Mouse (Mus musculus) hindbrain, embryonic 15.5 days (tissue): ENCODE results near the gene Aqp5. TPM values are rescaled to one million over a fixed set of nuclear protein-coding genes. Genes with fewer than 3 reads are reported as not detected.

Experiments used
- ATAC-seq: fragments of 200-750 bp; cut with Nextera tagmentation; 2 replicates; pipeline ENCODE4 v1.8.0; 2017; ENCODE audit warnings: low read depth, moderate number of reproducible peaks, moderate TSS enrichment; ENCODE audit not compliant: low FRiP score
- H3K27ac ChIP-seq: fragments of 300-500 bp; sonication (generic); replicated peaks from 2 replicates; pipeline ENCODE4 v1.5.1; 2015; ENCODE audit warnings: mild to moderate bottlenecking, inconsistent platforms
- H3K27me3 ChIP-seq: fragments of 300-500 bp; sonication (generic); 2 replicates; pipeline ENCODE4 v1.6.1; 2015; ENCODE audit warnings: control low read depth, inconsistent platforms
- H3K36me3 ChIP-seq: fragments of 300-500 bp; sonication (generic); 2 replicates; pipeline ENCODE4 v1.6.1; 2015; ENCODE audit warnings: control low read depth, inconsistent platforms
- H3K4me1 ChIP-seq: fragments of 300-500 bp; sonication (generic); replicated peaks from 2 replicates; pipeline ENCODE4 v1.6.1; 2015; ENCODE audit warnings: control low read depth, inconsistent platforms
- H3K4me2 ChIP-seq: fragments of 300-500 bp; sonication (generic); 2 replicates; pipeline ENCODE4 v1.6.1; 2015; ENCODE audit warnings: moderate library complexity, mild to moderate bottlenecking, inconsistent platforms
- H3K4me3 ChIP-seq: fragments of 300-500 bp; sonication (generic); 2 replicates; pipeline ENCODE4 v1.5.1; 2015; ENCODE audit warnings: mild to moderate bottlenecking, inconsistent platforms
- H3K9ac ChIP-seq: fragments of 300-500 bp; sonication (generic); 2 replicates; pipeline ENCODE4 v1.6.1; 2015; ENCODE audit warnings: inconsistent platforms
- H3K9me3 ChIP-seq: fragments of 300-500 bp; sonication (generic); 2 replicates; pipeline ENCODE4 v1.6.1; 2016; ENCODE audit warnings: control low read depth, inconsistent platforms
- WGBS: fragments of 180-500 bp; shearing (Covaris S2); methylation state at CpG from one replicate; pipeline ENCODE4 v1.1.7; 2015; 5-methylcytosine and 5-hydroxymethylcytosine counted together
- polyA plus RNA-seq: library from polyadenylated mRNA; unstranded; fragments of >200 nt; fragmentation: Nextera tagmentation; extraction: Ambion mirVana; gene quantifications from 2 replicates; pipeline ENCODE4 v1.2.1, GENCODE M21; 2015

Gene Aqp5
- 1.3 and 2.4 TPM in 2 replicates for polyA plus RNA-seq

DNA sequence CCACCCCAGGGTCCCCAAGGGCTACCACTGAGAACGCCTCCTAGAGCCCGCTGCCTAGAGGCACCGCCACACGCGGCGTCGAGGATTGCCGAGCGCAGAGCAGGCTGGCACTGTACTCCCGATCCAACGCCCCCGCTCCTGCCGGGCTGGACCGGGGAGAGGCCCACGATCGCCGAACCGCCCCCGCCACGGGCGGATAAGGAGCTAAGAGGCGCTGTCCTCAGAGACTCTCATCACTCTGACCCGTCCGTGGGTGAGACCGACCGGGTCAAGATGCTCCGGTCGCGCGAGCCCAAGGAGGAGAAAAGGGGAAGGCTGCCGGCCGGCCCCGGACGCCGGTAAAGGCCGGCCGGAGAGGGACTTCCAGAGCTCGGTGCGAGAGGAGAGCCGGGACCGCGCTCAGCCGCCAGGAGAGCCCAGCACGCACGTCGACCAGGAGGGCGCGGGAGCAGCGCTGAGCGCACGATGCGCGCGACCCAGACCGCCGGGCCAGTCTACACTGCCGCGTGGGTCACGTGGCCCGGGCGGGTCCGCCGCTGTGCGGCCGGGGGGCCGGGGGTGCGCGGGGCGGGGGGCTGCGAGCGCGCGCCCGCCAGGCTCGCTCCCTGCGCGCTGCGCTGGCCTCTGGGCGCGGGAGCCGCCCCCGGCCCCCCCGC lies at the start of gene Aqp5:
TSS of gene Aqp5 (plus strand) at position 354 of the 656 bp plus-strand sequence.
- peaks cover 11% of the 10 kb centered on the region; the same call in 1 of the 2 replicates for H3K4me1 ChIP-seq
- H3K9me3 ChIP-seq, result no peaks in the 10 kb centered on the region
- under 1% methylated on average over 52 of the region's 83 CpGs for WGBS
- H3K27ac ChIP-seq, result no peak within 1 kb of the TSS
- no peaks in the 10 kb centered on the region for H3K36me3 ChIP-seq
- peak within 1 kb of the TSS; percentile 55 for H3K4me2 ChIP-seq
- H3K9ac ChIP-seq, result no peak within 1 kb of the TSS
- H3K27me3 ChIP-seq, result peaks cover 79% of the 10 kb centered on the region
- ATAC-seq, result peak; percentile 46; the same call in 1 of the 2 replicates
- H3K4me3 ChIP-seq, result peak within 1 kb of the TSS; percentile 39

GRCm38 (mm10) chr15:99544047-99544446 lies 46.5 kb upstream of the Aqp5 start:
- no peak for ATAC-seq
- no peak overlapping the region for H3K27ac ChIP-seq
- no peaks in the 10 kb centered on the region for H3K36me3 ChIP-seq
- no peak overlapping the region for H3K9ac ChIP-seq
- H3K4me1 ChIP-seq, result peaks cover 10% of the 10 kb centered on the region
- no peaks in the 10 kb centered on the region for H3K9me3 ChIP-seq
- no peak overlapping the region for H3K4me2 ChIP-seq
- no peak overlapping the region for H3K4me3 ChIP-seq
- 84% methylated on average over 7 of the region's 7 CpGs for WGBS
- no peaks in the 10 kb centered on the region for H3K27me3 ChIP-seq

DNA sequence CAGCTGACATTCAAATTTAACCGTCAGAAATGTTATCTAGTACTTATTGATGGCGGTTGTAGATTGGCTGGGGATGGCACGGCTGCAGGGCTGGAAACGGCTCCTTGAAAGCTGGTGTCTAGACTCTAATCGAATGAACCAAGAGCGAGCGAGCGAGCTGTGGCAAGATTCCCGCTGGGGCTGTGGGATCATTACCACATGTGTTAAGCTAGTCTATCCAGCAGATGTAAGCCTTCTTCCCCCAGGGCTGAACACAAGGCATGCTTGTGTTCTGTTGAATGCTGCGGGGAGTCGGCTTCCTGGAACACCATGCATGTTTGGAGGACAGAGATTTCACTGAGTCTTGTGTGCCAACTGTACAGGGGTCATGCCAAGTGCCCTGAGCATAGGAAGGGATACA lies 44.0 kb upstream of the Aqp5 start:
- ATAC-seq, result no peak
- Histone ChIP-seq H3K27ac (no peak overlapping the region), H3K4me1 (peaks cover 10% of the 10 kb centered on the region), H3K36me3 (no peaks in the 10 kb centered on the region), H3K9me3 (no peaks in the 10 kb centered on the region), H3K4me2 (no peak overlapping the region), H3K27me3 (no peaks in the 10 kb centered on the region), H3K9ac (no peak overlapping the region), H3K4me3 (no peak overlapping the region)
- 42% methylated on average over 11 of the region's 11 CpGs for WGBS

GRCm38 (mm10) chr15:99547732-99548131 lies 42.9 kb upstream of the Aqp5 start:
- H3K9me3 ChIP-seq, result no peaks in the 10 kb centered on the region
- no peaks in the 10 kb centered on the region for H3K27me3 ChIP-seq
- H3K4me3 ChIP-seq, result no peak overlapping the region
- no peaks in the 10 kb centered on the region for H3K36me3 ChIP-seq
- no peak for ATAC-seq
- H3K4me2 ChIP-seq, result no peak overlapping the region
- 82% methylated on average over 6 of the region's 6 CpGs for WGBS
- H3K27ac ChIP-seq, result no peak overlapping the region
- H3K9ac ChIP-seq, result no peak overlapping the region
- H3K4me1 ChIP-seq, result peaks cover 10% of the 10 kb centered on the region

GRCm38 (mm10) chr15:99549901-99550300 lies 40.7 kb upstream of the Aqp5 start:
- H3K27ac ChIP-seq, result no peak overlapping the region
- H3K9me3 ChIP-seq, result no peaks in the 10 kb centered on the region
- WGBS, result 57% methylated on average over 2 of the region's 2 CpGs
- H3K4me3 ChIP-seq, result no peak overlapping the region
- no peak for ATAC-seq
- H3K9ac ChIP-seq, result no peak overlapping the region
- no peak overlapping the region for H3K4me2 ChIP-seq
- H3K27me3 ChIP-seq, result no peaks in the 10 kb centered on the region
- H3K4me1 ChIP-seq, result peaks cover 10% of the 10 kb centered on the region
- H3K36me3 ChIP-seq, result no peaks in the 10 kb centered on the region

DNA sequence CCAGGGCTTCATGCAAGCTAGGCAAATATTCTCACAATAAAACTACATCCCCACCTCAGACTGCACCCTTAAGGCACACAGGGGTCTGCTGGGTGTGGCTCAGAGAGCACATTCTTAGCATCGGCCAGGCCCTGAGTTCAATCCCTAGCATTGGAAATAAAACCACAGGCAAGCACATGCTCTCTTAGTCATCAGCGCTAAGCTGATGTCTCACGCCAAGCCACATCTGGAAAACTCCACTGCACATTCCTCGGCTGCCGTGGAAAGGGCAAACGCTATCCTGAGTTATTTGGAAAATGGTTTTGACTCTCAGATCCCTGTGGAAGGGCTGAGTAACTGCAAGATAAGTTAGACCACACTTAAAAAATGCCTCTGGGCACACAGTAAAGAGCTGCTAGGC lies 36.8 kb upstream of the Aqp5 start:
- Histone ChIP-seq H3K9me3 (no peaks in the 10 kb centered on the region), H3K4me2 (no peak overlapping the region), H3K9ac (no peak overlapping the region), H3K27ac (no peak overlapping the region), H3K27me3 (no peaks in the 10 kb centered on the region), H3K4me3 (no peak overlapping the region), H3K4me1 (no peaks in the 10 kb centered on the region), H3K36me3 (no peaks in the 10 kb centered on the region)
- ATAC-seq, result no peak
- WGBS, result 78% methylated on average over 6 of the region's 6 CpGs

DNA sequence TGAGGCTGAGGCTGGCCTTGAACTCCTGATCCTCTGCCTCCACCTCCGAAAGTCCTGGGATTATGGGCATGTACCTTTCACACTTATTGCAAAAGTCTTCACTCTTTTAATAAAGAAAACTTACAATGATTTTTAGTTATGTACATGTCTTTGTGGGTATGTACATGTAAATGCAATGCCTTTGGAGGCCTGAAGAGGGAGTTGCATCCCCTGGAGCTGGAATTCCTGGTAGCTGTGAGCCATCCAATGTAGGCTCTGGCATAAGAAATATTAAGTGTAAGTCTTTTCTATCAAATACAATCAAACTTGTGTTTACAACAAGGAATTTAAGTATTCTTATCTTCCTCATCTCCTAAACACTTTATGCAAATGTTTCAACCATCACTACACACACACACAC lies 31.6 kb upstream of the Aqp5 start:
- Histone ChIP-seq H3K4me3 (no peak overlapping the region), H3K36me3 (no peaks in the 10 kb centered on the region), H3K4me1 (peaks cover under 1% of the 10 kb centered on the region; the same call in 1 of the 2 replicates), H3K27ac (no peak overlapping the region), H3K9me3 (no peaks in the 10 kb centered on the region), H3K4me2 (no peak overlapping the region), H3K27me3 (no peaks in the 10 kb centered on the region), H3K9ac (no peak overlapping the region)
- ATAC-seq, result no peak
- WGBS, result 91% methylated on average over 1 of the region's 1 CpGs

- no peak for ATAC-seq
- Histone ChIP-seq H3K27ac (no peak overlapping the region), H3K36me3 (no peaks in the 10 kb centered on the region), H3K4me2 (no peak overlapping the region), H3K27me3 (no peaks in the 10 kb centered on the region), H3K4me3 (no peak overlapping the region), H3K9ac (no peak overlapping the region), H3K9me3 (no peaks in the 10 kb centered on the region), H3K4me1 (peaks cover 5% of the 10 kb centered on the region; the same call in 1 of the 2 replicates)
- WGBS, result 82% methylated on average over 10 of the region's 10 CpGs
These were observed 30.3 kb upstream of the Aqp5 start for GRCm38 (mm10) chr15:99560246-99560645.

GRCm38 (mm10) chr15:99567371-99567770 lies 23.2 kb upstream of the Aqp5 start:
- no peak overlapping the region for H3K4me2 ChIP-seq
- H3K36me3 ChIP-seq, result no peaks in the 10 kb centered on the region
- peaks cover 5% of the 10 kb centered on the region; the same call in 1 of the 2 replicates for H3K4me1 ChIP-seq
- no peak overlapping the region for H3K9ac ChIP-seq
- WGBS, result 68% methylated on average over 4 of the region's 4 CpGs
- no peak overlapping the region for H3K4me3 ChIP-seq
- ATAC-seq, result no peak
- no peaks in the 10 kb centered on the region for H3K9me3 ChIP-seq
- no peak overlapping the region for H3K27ac ChIP-seq
- H3K27me3 ChIP-seq, result no peaks in the 10 kb centered on the region

GRCm38 (mm10) chr15:99568682-99569081 lies 21.9 kb upstream of the Aqp5 start:
- Histone ChIP-seq H3K4me3 (no peak overlapping the region), H3K9me3 (no peaks in the 10 kb centered on the region), H3K9ac (no peak overlapping the region), H3K27ac (no peak overlapping the region), H3K4me2 (no peak overlapping the region), H3K36me3 (no peaks in the 10 kb centered on the region), H3K4me1 (peaks cover 5% of the 10 kb centered on the region; the same call in 1 of the 2 replicates), H3K27me3 (no peaks in the 10 kb centered on the region)
- no peak for ATAC-seq
- WGBS, result 54% methylated on average over 6 of the region's 6 CpGs

GRCm38 (mm10) chr15:99569123-99569522 lies 21.5 kb upstream of the Aqp5 start:
- no peak for ATAC-seq
- H3K9me3 ChIP-seq, result no peaks in the 10 kb centered on the region
- 84% methylated on average over 10 of the region's 10 CpGs for WGBS
- no peaks in the 10 kb centered on the region for H3K27me3 ChIP-seq
- H3K9ac ChIP-seq, result no peak overlapping the region
- H3K4me3 ChIP-seq, result no peak overlapping the region
- H3K4me2 ChIP-seq, result no peak overlapping the region
- no peak overlapping the region for H3K27ac ChIP-seq
- H3K4me1 ChIP-seq, result peaks cover 2% of the 10 kb centered on the region; the same call in 1 of the 2 replicates
- H3K36me3 ChIP-seq, result no peaks in the 10 kb centered on the region

- H3K36me3 ChIP-seq, result no peaks in the 10 kb centered on the region
- H3K4me1 ChIP-seq, result peaks cover 11% of the 10 kb centered on the region
- H3K27ac ChIP-seq, result no peak within 1 kb of the TSS
- H3K9ac ChIP-seq, result no peak within 1 kb of the TSS
- WGBS, result 78% methylated on average over 26 of the region's 26 CpGs
- ATAC-seq, result no peak
- H3K4me2 ChIP-seq, result no peak within 1 kb of the TSS
- H3K27me3 ChIP-seq, result peaks cover 22% of the 10 kb centered on the region
- no peaks in the 10 kb centered on the region for H3K9me3 ChIP-seq
- no peak within 1 kb of the TSS for H3K4me3 ChIP-seq
These were observed 11.6 kb upstream of the Aqp5 start, which contains the start of gene Aqp2 for GRCm38 (mm10) chr15:99578802-99579485. Aqp2 (plus strand) TSS chr15:99579055.
